Mouse (Mus musculus): ENCODE results near the gene Ccdc85c. TPM values are rescaled to one million over a fixed set of nuclear protein-coding genes. Genes with fewer than 3 reads are reported as not detected.

The Ccdc85c gene
- polyA plus RNA-seq, 1 experiment, result 6.6 TPM

GRCm38 (mm10) chr12:108264918-108265317 lies 10.3 kb downstream of the Ccdc85c start:
- no peaks in the 10 kb centered on the region for H3K36me3 ChIP-seq (ENCODE audit: control insufficient read depth, insufficient read depth)
- no peaks in the 10 kb centered on the region for H3K79me2 ChIP-seq (ENCODE audit: control insufficient read depth, insufficient read depth)
- H3K4me2 ChIP-seq (ENCODE audit: low read depth), result no peak overlapping the region
- H3K4me3 ChIP-seq, result no peak overlapping the region
- H3ac ChIP-seq (ENCODE audit: control insufficient read depth, insufficient read length), result no peak overlapping the region
- TF ChIP-seq REST (IDR thresholded peaks at IDR 0.05; ENCODE audit: insufficient read depth, insufficient read length) (no peak), MYOD1 (IDR thresholded peaks at IDR 0.05; ENCODE audit: control insufficient read depth in 1 of 3, insufficient read length in 2 of 3, low read depth in 2 of 3) (no peak), MAX (IDR thresholded peaks at IDR 0.05; ENCODE audit: low read depth) (no peak), TCF3 (IDR thresholded peaks at IDR 0.05; ENCODE audit: insufficient read length, low read depth) (no peak)
- no peaks in the 10 kb centered on the region for H3K27me3 ChIP-seq (ENCODE audit: control insufficient read depth, insufficient read depth, insufficient read length)

GRCm38 (mm10) chr12:108260950-108261349 lies 14.3 kb downstream of the Ccdc85c start:
- Histone ChIP-seq H3K4me2 (ENCODE audit: low read depth) (no peak overlapping the region), H3K79me2 (ENCODE audit: control insufficient read depth, insufficient read depth) (no peaks in the 10 kb centered on the region), H3ac (ENCODE audit: control insufficient read depth, insufficient read length) (no peak overlapping the region), H3K27me3 (ENCODE audit: control insufficient read depth, insufficient read depth, insufficient read length) (no peaks in the 10 kb centered on the region), H3K36me3 (ENCODE audit: control insufficient read depth, insufficient read depth) (no peaks in the 10 kb centered on the region), H3K4me3 (no peak overlapping the region)
- TF ChIP-seq REST (IDR thresholded peaks at IDR 0.05; ENCODE audit: insufficient read depth, insufficient read length) (no peak), TCF3 (IDR thresholded peaks at IDR 0.05; ENCODE audit: insufficient read length, low read depth) (no peak), POLR2AphosphoS2 (IDR thresholded peaks at IDR 0.05; ENCODE audit: insufficient read length, low read depth) (no peak), CEBPB (IDR thresholded peaks at IDR 0.05; ENCODE audit: insufficient read depth, poor library complexity, severe bottlenecking) (no peak), E2F4 (IDR thresholded peaks at IDR 0.05; ENCODE audit: insufficient read depth) (no peak), MYOD1 (IDR thresholded peaks at IDR 0.05; ENCODE audit: control insufficient read depth in 1 of 3, insufficient read length in 2 of 3, low read depth in 2 of 3) (no peak), MYOG (IDR thresholded peaks at IDR 0.05; ENCODE audit: control insufficient read depth in 1 of 3, insufficient read depth in 1 of 3, insufficient read length in 2 of 3, low read depth in 2 of 3) (no peak), MAX (IDR thresholded peaks at IDR 0.05; ENCODE audit: low read depth) (no peak), POLR2A (IDR thresholded peaks at IDR 0.05; ENCODE audit: insufficient read length, low read depth) (no peak), SRF (IDR thresholded peaks at IDR 0.05; ENCODE audit: control insufficient read depth, insufficient read length, low read depth) (no peak), TCF12 (IDR thresholded peaks at IDR 0.05; ENCODE audit: insufficient read depth, poor library complexity, severe bottlenecking) (no peak), USF1 (IDR thresholded peaks at IDR 0.05; ENCODE audit: low read depth) (no peak)

- TF ChIP-seq POLR2A (IDR thresholded peaks at IDR 0.05; ENCODE audit: insufficient read length, low read depth) (no peak), MAX (IDR thresholded peaks at IDR 0.05; ENCODE audit: low read depth) (no peak), TCF12 (IDR thresholded peaks at IDR 0.05; ENCODE audit: insufficient read depth, poor library complexity, severe bottlenecking) (no peak), USF1 (IDR thresholded peaks at IDR 0.05; ENCODE audit: low read depth) (no peak), CEBPB (IDR thresholded peaks at IDR 0.05; ENCODE audit: insufficient read depth, poor library complexity, severe bottlenecking) (no peak), TCF3 (IDR thresholded peaks at IDR 0.05; ENCODE audit: insufficient read length, low read depth) (no peak), SRF (IDR thresholded peaks at IDR 0.05; ENCODE audit: control insufficient read depth, insufficient read length, low read depth) (no peak), MYOG (IDR thresholded peaks at IDR 0.05; ENCODE audit: control insufficient read depth in 1 of 3, insufficient read depth in 1 of 3, insufficient read length in 2 of 3, low read depth in 2 of 3) (no peak), E2F4 (IDR thresholded peaks at IDR 0.05; ENCODE audit: insufficient read depth) (no peak), REST (IDR thresholded peaks at IDR 0.05; ENCODE audit: insufficient read depth, insufficient read length) (no peak), MYOD1 (IDR thresholded peaks at IDR 0.05; ENCODE audit: control insufficient read depth in 1 of 3, insufficient read length in 2 of 3, low read depth in 2 of 3) (no peak), POLR2AphosphoS2 (IDR thresholded peaks at IDR 0.05; ENCODE audit: insufficient read length, low read depth) (no peak)
- Histone ChIP-seq H3K27me3 (ENCODE audit: control insufficient read depth, insufficient read depth, insufficient read length) (no peaks in the 10 kb centered on the region), H3K4me3 (no peak overlapping the region), H3K79me2 (ENCODE audit: control insufficient read depth, insufficient read depth) (no peaks in the 10 kb centered on the region), H3K36me3 (ENCODE audit: control insufficient read depth, insufficient read depth) (no peaks in the 10 kb centered on the region), H3K4me2 (ENCODE audit: low read depth) (no peak overlapping the region), H3ac (ENCODE audit: control insufficient read depth, insufficient read length) (no peak overlapping the region)
Measured at GRCm38 (mm10) chr12:108259322-108260049, 15.7 kb downstream of the Ccdc85c start.

- Histone ChIP-seq H3K4me3 (no peak overlapping the region), H3ac (ENCODE audit: control insufficient read depth, insufficient read length) (no peak overlapping the region), H3K79me2 (ENCODE audit: control insufficient read depth, insufficient read depth) (no peaks in the 10 kb centered on the region), H3K27me3 (ENCODE audit: control insufficient read depth, insufficient read depth, insufficient read length) (no peaks in the 10 kb centered on the region), H3K36me3 (ENCODE audit: control insufficient read depth, insufficient read depth) (no peaks in the 10 kb centered on the region), H3K4me2 (ENCODE audit: low read depth) (no peak overlapping the region)
- no peak for TF ChIP-seq MYOG (IDR thresholded peaks at IDR 0.05; ENCODE audit: control insufficient read depth in 1 of 3, insufficient read depth in 1 of 3, insufficient read length in 2 of 3, low read depth in 2 of 3)
- TF ChIP-seq USF1 (IDR thresholded peaks at IDR 0.05; ENCODE audit: low read depth), result no peak
- TF ChIP-seq TCF12 (IDR thresholded peaks at IDR 0.05; ENCODE audit: insufficient read depth, poor library complexity, severe bottlenecking), result no peak
- TF ChIP-seq E2F4 (IDR thresholded peaks at IDR 0.05; ENCODE audit: insufficient read depth), result no peak
- no peak for TF ChIP-seq MAX (IDR thresholded peaks at IDR 0.05; ENCODE audit: low read depth)
- TF ChIP-seq REST (IDR thresholded peaks at IDR 0.05; ENCODE audit: insufficient read depth, insufficient read length), result no peak
- TF ChIP-seq CEBPB (IDR thresholded peaks at IDR 0.05; ENCODE audit: insufficient read depth, poor library complexity, severe bottlenecking), result no peak
- no peak for TF ChIP-seq SRF (IDR thresholded peaks at IDR 0.05; ENCODE audit: control insufficient read depth, insufficient read length, low read depth)
- TF ChIP-seq TCF3 (IDR thresholded peaks at IDR 0.05; ENCODE audit: insufficient read length, low read depth), result no peak
- TF ChIP-seq POLR2A (IDR thresholded peaks at IDR 0.05; ENCODE audit: insufficient read length, low read depth), result no peak
- no peak for TF ChIP-seq MYOD1 (IDR thresholded peaks at IDR 0.05; ENCODE audit: control insufficient read depth in 1 of 3, insufficient read length in 2 of 3, low read depth in 2 of 3)
- TF ChIP-seq POLR2AphosphoS2 (IDR thresholded peaks at IDR 0.05; ENCODE audit: insufficient read length, low read depth), result no peak
Measured at GRCm38 (mm10) chr12:108256734-108257133, 18.5 kb downstream of the Ccdc85c start.

Measured in myocyte (in vitro differentiated cells).